Mouse (Mus musculus): ENCODE measurements at regions not wholly inside any gene's neighbourhood (a gene's known extent, or its start where the extent isn't known, plus 50 kb on each side); places are given as distances from the start of the nearest gene placed in this dataset.

- DNase-seq, result no peak
Observed at GRCm38 (mm10) chr7:136708004-136708435, 186.4 kb upstream of the Mgmt start.

DNA sequence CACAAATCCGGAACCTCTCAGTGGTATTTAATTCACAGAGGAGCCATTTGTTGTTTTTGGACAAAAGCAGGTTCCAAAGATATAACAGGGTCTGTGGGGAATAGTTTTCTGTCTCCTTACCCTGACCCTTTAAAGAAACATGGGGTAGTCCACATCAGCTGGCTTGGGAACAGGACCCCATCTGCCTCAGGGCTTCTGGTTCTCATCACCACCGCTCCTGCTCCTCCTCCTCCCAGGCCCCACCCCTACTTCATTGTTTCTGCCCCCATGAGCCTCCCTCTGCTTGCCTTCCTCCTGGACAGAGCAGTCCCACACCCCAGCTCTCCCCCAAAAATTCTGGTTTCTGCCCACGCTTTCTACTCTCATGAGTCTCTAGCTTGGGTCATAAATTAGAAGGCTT, 183.8 kb upstream of the Mgmt start:
- no peak for DNase-seq

- DNase-seq, result no peak
Observed at GRCm38 (mm10) chr7:136712962-136713640, 181.3 kb upstream of the Mgmt start.

GRCm38 (mm10) chr7:136727628-136728402, 166.6 kb upstream of the Mgmt start:
- DNase-seq, result no peak

DNA sequence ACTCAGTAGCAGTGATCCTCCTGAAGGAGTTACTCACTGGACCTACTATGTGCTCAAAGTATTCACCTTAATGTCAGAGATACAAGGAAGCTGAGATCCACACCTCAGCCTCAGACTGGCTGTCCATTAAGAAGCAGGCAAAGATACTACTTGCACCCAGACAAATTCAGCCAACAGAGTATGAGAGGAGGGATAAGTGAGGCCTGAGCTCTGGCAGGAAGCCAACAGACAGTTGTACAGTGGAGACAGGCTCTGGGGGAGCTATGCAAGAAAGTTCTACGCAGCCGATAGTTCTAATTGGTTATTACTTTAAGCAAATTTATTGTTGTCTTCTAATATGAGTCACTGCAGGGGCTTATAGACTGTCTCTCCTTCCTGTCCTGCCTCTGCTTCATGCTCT, 152.2 kb upstream of the Mgmt start:
- no peak for DNase-seq

- no peak for DNase-seq
Observed at GRCm38 (mm10) chr7:136745412-136745811, 149.0 kb upstream of the Mgmt start.

GRCm38 (mm10) chr7:136751477-136751876, 142.9 kb upstream of the Mgmt start:
- DNase-seq, result no peak

GRCm38 (mm10) chr7:136754821-136755220, 139.6 kb upstream of the Mgmt start:
- DNase-seq, result peak; percentile 3

GRCm38 (mm10) chr7:136765026-136765425, 129.4 kb upstream of the Mgmt start:
- DNase-seq, result no peak

- no peak for DNase-seq
Observed at GRCm38 (mm10) chr7:136767231-136767630, 127.2 kb upstream of the Mgmt start.

GRCm38 (mm10) chr7:136780708-136781107, 113.7 kb upstream of the Mgmt start:
- no peak for DNase-seq

DNA sequence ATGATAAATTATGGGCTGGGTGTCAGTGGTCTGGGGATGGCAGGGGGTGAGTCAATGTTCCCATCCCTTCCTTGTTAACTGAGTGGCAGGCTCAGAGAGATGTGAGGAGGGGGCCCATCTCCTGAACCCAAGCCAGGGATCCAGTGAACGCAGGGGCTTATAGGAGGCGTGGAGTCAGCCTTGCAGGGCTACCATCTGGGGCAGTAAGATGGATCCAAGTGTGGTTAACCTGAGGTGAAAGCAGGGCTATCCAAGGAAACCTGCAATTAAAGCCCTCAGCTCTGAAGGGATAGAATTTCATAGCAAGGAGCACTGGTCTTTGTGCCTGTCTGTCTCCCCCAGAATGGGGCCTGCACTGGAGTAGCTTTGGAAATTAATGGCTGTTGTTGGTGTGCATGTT, 103.3 kb upstream of the Mgmt start:
- DNase-seq, result no peak

GRCm38 (mm10) chr7:136792131-136792530, 102.3 kb upstream of the Mgmt start:
- no peak for DNase-seq

- DNase-seq, result no peak
Observed at GRCm38 (mm10) chr7:136796415-136796814, 98.0 kb upstream of the Mgmt start.

DNA sequence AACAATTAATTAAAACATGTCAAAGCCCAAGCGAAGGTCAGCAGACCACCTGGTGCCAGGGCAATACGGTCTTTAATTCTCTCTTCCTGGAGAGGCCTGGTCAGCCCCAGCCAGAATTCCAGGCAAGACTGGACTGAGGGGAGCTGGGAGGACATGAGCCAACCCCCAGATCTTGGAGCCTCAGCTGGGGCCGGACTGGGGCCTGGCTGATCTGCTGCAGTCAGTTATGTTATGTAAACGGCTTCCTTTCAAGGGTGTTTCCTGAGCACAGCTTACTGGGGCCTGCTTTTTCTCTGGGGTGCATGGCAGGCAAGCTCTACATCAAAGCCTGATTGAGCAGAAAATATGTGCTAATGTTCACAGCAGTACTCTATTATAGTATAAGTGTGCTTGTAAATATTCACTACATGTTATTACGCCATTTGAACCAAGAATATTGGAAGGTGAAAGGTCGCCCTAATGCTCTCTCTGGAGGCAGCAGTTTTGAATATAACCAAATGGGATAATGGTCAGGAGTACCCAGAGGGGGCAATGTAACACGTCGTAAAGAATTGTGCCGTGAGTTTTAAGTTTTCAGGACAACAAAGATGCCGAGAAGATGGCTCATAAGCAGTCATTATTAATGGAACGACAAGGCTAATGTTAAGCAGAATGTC, 96.5 kb upstream of the Mgmt start:
- DNase-seq, result no peak

GRCm38 (mm10) chr7:136798605-136799004, 95.8 kb upstream of the Mgmt start:
- DNase-seq, result no peak

- DNase-seq, result no peak
Observed at GRCm38 (mm10) chr7:136807101-136807500, 87.3 kb upstream of the Mgmt start.

GRCm38 (mm10) chr7:136807968-136808367, 86.4 kb upstream of the Mgmt start:
- DNase-seq, result no peak

GRCm38 (mm10) chr7:136809576-136809975, 84.8 kb upstream of the Mgmt start:
- no peak for DNase-seq

GRCm38 (mm10) chr7:136813691-136814325, 80.6 kb upstream of the Mgmt start:
- DNase-seq, result no peak

DNA sequence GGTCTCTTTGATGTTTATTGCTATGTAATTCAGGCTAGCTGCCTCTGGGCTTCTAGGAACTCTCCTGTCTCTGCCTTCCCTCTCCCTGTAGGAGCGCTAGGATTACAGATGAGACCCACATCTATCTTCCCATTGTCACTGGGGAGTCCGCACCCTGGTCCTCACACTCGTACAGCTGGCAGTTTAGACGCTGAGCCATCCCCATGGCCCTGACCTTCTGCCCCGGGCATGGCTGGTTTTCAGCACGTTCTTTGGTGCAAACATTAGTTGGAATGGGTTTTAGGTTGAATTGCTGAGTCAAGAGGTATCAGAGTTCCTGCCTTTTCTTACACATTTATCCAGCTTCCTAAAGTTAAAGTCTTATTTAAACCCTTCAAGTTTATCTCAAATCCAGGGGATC, 79.7 kb upstream of the Mgmt start:
- DNase-seq, result no peak

DNA sequence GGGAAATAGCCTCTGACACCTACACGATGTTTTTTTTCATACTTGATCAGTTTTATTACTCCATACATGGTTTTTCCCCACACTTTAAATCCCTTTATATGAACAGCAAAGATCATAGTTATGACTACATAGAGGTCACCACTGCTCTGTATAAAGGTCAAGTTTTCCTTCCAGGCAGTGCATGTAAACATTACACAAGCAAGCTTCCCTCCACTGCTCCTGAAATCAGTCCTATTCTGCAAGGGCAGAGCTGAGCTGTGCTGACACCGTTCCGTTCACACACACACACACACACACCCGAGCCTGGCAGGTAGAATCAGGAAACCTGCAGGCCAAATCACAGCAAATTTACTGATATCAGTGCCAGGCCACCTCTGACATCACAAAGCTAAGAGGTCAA, 74.1 kb upstream of the Mgmt start:
- DNase-seq, result no peak

- DNase-seq, result no peak
Observed at GRCm38 (mm10) chr7:136825647-136826046, 68.8 kb upstream of the Mgmt start.

Data from layer of hippocampus, adult 9-11 months (tissue).